Mouse (Mus musculus): ENCODE results near the gene Sh3pxd2b.
"Not testable (repeated sequence)": the region's sequence is repeated elsewhere in the genome, so short reads cannot be mapped to it uniquely, and the experiment has no call there.

Sh3pxd2b gene

DNA sequence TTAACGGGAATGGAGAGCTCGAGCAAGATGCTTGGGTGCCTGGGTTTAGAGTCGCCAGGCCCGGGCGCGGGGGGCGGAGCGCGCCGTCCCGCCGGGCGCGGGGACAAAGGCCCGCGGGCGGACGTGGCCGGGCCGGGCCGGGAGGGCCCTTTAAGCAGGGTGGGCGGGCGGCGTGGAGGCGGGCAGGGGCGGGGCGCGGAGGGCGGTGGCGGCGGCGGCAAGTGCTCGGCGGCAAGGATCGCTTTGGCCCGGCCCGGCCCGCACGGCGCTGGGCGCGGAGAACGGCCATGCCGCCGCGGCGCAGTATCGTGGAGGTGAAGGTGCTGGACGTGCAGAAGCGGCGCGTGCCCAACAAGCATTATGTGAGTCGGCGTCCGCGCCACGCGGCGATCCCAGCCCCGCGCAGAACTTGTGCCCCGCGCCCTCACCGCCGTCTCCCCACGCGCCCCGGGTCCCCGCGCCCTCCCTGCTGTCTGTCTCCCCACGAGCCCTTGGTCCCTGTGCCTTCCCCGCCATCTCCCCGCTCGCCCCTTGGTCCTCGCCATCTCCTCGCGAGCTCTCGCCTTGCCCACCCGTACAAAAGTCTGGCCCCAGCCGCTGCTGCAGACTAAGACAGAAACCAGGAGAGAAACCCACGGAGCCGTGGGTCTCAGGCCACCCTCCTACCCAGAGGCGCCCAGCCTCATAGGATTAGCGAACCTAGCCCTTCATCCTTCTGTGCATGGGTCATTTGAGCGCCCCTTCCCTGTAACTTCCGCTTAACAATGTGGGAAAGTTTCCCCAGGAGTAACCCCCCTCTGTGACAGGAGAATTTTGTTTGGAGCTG, at the start of gene Sh3pxd2b:
Gene Sh3pxd2b, plus strand, starts transcription at position 214 of the 826 bp plus-strand sequence.
- no peak for DNase-seq (ENCODE audit: low read depth, low spot score)

DNA sequence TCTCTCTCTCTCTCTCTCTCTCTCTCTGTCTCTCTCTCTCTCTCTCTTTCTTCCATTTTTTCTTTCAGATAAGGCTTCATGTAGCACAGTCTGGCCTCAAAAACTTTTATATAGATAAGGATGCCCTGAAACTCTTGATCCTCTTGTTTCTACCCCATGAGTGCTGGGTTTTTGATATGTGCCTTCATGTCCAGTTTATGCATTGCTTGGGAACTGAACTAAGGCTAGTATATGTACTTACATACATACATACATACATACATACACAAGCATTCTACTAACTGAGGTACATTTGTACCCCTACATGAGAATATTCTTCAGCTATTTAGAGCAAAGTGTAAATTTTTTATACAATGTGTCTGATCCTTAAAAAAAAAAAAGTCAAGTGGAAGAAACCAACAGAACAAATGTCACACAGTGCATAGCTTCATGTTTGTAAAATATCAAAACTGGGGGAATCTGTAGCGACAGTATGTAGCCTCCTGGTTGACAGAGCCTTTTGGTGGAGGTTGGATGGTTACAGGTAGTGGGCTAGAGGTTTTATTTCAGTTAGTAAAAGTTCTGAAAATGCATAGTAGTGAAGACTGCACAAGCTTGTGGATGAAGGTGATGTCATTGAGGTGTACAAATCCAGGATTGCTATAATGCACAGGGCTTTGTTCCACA, 49.6 kb upstream of the Sh3pxd2b start:
- DNase-seq (ENCODE audit: low read depth, low spot score): peak; percentile 76

DNA sequence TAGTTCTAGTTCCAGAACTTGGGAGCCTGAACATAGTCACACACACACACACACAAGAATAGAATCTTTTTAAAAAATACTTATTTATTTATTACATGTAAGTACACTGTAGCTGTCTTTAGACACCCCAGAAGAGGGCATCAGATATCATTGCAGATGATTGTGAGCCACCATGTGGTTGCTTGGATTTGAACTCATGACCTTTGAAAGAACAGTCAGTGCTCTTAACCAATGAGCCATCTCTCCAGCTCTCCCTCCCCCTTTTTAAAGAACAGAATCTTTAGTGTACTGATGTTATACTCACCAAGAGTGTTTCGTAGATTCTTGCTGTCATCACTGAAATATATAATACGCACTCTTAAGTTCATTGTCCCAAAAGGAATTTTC, 49.1 kb upstream of the Sh3pxd2b start:
- DNase-seq (ENCODE audit: low read depth, low spot score): no peak

DNA sequence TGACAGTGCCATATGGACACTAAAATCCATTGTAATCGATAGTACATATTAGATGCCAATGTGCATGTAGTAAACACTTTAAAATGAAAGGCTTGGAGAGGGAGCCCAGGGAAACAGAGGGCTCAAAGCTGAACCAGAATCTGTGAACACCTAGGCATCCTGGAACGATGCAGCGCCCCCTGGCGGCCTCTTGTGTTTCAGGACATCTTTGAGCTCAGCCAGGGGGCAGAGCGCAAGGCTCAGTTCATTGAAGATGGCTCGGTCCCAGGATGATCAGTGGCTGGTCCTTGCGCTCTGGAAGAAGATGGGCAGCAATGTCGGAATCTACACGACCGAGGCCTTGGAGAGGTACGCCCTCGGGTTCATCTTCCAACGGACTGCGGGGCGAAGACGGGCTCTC, 47.8 kb upstream of the Sh3pxd2b start, which contains the start of gene Hbq1a:
Gene Hbq1a, plus strand, starts transcription at position 205 of the 400 bp plus-strand sequence.
- DNase-seq (ENCODE audit: low read depth, low spot score): not testable (repeated sequence)

DNA sequence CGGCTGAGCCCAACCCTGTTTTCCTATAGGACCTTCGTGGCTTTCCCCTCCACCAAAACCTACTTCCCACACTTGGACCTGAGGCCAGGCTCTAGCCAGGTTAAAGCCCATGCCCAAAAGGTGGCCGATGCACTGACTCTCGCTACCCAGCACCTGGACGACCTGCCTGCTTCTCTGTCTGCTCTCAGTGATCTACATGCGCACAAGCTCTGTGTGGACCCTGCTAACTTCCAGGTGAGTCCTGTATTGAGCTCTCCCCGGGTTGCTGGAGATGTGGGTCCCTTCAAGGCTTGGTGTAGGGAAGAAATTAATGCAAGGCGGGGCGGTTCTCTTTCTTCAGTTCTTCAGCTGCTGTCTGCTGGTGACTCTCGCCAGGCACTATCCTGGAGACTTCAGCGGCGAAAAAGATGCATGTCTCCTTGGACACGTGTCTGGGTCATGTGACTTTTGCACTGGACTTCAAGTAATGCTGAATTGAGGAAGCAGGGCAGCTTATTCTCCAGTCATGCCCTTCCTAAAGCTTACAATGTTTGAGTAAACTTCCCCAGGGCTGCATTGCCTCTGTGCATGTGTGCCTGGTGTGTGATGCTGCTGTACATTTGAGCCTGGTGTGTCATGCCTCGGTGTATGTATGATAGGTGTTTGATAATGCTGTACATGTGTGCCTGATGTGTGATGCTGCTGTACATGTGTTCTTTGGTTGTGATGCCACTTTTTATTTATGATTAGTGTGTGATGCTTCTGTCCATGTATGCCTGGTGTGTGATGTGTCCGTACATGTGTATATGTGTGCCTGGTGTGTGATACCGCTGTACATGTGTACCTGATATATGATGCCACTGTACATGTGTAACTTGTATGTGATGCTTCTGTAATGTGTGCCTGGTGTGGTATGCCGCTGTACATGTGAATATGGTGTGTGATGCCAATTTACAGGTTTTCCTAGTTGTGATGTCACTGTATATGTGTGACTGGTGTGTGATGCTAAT, 47.0 kb upstream of the Sh3pxd2b start:
- DNase-seq (ENCODE audit: low read depth, low spot score): no peak

DNA sequence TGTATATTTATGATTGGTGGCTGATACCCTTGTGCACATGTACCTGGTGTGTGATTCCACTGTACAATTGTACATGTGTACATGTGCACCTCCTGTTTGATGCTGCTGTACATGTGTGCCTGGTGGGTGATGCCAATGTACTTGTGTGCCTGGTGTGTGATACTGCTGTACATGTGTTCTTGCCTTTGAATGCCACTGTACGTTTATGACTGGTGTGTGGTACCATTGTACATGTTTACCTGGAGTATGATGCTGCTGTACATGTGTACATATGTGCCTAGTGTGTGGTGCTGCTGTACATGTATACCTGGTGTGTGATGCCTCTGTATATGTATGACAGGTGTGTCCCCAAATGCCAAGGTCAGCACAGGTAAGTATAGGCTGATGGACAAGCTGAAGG, 46.1 kb upstream of the Sh3pxd2b start:
- no peak for DNase-seq (ENCODE audit: low read depth, low spot score)

DNA sequence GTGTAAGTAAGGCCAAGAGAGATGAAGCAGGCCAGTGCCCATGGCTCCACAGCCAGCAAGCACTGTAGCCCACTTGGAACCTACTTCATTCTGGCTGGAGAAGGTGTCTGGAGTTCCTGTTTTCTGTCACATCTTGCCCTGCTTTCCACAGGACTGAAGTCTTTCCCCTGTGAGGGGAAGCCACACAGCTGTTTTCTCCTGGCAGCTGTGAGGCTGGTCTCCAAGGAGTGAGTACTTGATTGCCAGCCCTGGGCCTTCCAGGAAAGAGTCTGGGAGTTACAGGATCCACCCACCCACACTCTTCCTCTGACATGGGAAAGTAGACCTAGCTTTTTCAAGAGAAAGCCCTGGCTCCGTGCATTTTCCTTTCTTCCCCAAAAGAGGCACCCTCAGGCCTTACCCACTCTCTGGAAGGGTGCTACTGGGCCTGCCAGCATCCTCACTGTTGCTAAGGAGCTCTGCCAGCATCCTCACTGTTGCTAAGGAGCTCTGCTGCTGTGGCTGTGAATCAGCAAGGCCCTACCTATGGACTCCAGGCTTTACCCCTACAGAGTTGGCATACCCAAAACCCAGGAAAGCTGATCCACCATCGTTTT, 44.7 kb upstream of the Sh3pxd2b start:
- no peak for DNase-seq (ENCODE audit: low read depth, low spot score)

DNA sequence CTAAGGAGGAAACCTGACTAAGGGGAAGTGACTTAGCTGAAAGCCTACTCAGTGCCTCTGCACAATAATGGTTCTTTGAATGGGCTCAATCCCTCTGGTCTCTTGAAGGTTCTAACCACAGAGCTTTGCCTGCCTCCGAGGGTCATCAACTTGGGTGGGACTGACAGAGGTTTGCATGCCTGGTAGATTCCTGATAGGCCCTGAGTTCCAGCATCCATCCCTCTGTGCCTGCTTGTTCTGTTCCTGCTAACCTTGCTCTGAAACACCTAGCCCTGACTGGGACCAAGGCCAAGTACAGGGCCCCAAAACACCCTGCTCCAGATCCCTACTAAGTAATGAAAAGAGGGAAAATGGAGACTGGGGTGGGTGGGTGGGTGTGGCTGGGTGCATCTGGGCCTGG, 44.2 kb upstream of the Sh3pxd2b start:
- no peak for DNase-seq (ENCODE audit: low read depth, low spot score)

DNA sequence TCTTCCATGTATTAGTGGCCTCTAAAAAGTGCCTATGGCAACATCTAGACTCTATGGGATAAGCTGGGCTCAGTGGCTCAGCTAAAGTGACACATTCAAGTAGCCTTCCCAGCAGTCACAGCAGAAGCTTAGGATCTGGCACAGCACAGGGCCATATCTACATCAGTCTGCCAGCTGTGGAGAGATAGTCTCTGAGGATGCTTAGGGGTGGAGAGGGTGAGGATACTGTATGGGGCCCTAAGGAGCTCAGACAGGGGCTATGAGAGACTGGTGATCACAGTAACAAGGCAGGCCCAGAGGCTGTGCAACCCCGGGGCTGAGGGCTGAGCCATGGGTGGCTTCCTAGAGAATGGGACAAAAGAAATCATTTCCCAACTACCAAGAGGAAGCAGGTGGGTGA, 40.6 kb upstream of the Sh3pxd2b start:
- DNase-seq (ENCODE audit: low read depth, low spot score): no peak

DNA sequence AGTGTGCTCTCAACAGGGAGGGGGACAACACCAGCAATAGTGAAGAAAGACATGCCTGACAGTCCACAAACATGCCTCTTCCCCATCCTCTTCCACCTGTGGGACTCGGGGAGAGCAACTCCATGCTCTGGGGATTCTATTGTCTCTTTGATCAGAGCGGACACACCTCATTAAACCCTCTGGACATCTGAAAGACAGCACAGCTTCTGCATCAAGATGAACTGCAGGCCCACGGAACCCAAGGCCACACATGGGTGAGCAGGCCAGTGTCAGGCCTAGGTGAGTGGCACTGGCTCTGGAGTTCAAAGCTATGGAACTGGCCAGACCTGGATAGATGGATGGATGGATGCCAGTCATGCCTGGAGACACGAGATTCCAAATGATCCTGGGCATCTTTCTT, 38.2 kb upstream of the Sh3pxd2b start:
- no peak for DNase-seq (ENCODE audit: low read depth, low spot score)

DNA sequence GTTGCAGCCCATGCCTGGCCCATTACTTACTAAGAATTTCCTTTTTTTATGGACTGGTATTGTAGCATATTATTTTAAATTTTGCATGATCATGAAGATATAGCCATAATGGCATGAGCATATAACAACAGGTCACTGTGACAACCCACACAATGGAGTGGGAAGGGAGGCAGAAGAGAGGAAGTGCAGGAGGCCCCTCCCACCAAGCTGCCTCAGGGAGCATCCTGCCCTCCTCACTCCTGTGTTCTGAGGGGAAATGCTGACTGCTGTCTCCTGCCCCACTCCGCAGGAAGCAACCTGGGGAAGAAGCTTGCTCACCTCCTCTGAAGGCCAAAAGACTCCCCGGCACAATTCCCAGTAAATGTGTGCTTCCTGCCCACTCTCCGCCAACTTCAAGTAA, 37.7 kb upstream of the Sh3pxd2b start:
- DNase-seq (ENCODE audit: low read depth, low spot score): no peak

DNA sequence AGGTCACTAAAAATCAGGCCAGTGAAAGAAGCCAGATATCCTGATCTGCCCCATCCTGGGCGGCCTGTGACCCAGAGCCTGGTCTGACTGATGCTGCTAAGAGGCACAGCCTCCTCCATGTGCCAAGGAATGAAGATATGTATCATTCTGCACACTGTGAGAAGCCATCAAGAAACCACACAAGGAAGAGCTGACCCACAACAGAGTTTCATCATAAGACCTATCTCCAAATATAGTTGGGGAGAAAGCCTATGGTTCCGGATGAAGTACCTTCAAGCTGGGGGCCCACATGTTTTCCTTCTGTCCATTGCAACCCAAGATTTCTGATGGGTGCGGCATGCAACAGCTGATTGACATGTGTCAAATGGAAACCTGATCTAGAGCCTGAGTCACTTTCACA, 31.6 kb upstream of the Sh3pxd2b start:
- DNase-seq (ENCODE audit: low read depth, low spot score): no peak

DNA sequence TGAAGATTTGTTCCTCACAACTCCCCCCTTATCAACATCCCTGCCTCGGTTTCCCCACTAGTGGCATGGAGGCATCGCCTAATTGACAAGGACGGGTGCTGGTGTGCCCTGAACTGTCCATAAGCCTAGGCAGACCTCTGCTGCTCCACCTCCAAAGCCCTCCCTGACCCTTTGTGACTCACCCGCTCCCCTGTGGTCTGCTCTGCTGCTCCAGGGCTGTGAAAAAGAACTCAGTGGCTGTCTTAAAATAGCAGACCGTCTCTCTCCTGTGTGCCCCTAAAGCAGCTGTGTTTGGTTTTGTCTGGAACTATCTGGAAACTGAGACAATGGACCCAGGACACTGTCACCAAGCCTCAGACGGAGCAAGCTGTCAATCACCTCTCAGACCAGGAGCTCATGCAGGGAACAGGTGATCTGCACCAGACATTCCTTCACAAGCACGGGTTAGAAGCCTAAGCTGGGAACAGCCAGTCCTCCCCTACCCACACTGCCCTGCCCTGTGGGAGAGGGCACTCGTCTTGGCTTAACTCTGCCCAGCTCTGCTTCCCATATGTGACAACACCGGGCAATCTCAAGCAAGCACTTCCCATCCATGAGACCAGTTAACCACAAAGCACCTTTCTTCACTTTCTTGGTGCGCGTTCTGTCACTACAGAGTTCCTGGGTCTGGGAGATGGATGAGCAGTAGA, 27.0 kb upstream of the Sh3pxd2b start:
- no peak for DNase-seq (ENCODE audit: low read depth, low spot score)

DNA sequence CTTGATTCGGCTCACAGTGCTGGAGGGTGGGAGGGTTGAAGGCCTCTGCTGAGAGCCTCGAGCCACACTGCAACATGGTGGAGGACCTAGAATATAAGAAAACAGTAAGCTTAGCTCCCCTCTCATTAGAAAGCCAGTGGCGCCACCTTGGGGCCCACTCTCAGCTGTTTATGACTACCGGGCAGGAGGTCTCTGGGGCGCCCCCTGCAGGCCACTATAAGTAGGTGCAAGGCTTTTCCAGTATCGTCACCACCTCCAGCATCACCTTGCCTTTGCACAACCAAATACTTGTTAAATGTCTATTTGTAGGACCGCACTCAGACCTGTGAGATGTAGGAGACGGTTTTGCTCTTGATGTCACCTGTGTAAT, 26.4 kb upstream of the Sh3pxd2b start:
- DNase-seq (ENCODE audit: low read depth, low spot score): peak; percentile 81

DNA sequence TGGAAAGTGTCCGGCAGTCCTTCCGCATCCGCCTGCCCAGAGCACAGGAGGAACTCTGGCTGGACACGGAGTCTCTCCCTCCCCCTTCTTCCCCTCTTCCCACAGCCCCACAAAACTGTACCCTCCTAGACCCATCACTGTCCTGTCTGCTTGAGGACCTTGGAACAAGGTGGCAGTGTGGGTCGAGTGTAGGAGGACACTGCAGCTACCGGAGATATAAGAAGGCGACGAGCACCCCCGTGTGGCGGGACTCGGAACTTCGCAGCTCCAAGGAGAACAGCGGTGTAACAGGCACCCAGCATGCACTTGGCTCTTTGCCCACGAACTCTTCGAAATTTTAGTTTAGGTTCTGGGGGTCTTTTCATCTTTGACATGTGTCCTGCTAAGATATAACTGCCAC, 23.0 kb upstream of the Sh3pxd2b start:
- peak; percentile 71 for DNase-seq (ENCODE audit: low read depth, low spot score)

DNA sequence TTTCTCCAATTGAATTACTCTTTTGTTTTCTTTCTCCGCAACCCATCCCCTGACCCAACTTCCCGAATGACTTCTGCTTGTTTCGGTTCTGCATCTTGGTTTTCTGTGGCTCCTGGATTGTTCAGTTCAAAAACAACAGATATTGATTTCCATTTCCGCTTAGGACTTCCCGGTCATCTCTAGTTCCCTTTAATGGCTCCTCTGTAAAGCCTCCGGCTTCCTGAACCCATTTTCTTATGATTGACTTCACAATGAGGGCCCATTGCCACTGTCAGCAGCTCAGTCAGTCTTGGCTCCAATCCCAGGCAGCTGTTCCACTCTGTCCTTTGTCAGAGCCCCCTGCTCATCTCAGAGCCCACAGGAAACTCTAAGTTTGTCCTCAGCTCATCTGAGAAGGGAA, 16.5 kb upstream of the Sh3pxd2b start:
- no peak for DNase-seq (ENCODE audit: low read depth, low spot score)

DNA sequence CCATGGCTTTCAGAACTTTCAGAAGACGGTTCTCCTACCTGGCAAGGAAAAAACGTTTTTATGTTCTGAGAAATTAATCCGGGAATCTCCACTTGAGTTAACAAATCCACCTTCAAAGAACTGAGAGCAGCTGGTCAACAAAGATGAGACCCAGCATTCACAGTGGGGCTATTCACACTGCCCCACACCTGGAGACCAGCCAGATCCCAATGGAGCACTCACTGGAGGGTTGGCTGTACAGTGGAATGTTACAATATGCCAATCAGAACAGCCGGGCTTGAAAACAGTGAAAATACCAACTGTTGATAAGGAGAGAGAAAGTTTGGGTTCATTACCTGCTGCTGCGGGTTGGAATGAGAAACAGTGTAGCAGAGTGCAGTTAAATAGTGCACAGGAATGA, 15.8 kb upstream of the Sh3pxd2b start:
- no peak for DNase-seq (ENCODE audit: low read depth, low spot score)

DNA sequence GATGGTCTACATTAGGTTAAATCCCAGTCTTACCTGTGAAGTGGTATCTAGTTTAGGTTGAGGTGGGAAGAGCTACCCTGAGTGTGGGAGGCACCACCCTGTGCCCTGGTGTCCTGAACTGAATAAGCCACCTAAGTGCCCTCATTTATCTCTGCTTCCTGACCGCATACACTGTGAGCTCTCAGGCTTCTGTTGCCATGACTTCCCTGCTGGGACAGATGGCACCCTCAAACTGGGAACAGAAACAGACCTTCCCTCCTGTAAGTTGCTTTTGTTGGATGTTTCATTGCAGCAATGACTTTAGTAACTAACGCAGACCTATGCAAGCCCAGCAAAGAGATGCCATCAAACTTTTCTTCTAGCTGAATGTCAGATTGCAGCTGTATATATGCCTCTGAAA, 14.4 kb upstream of the Sh3pxd2b start:
- no peak for DNase-seq (ENCODE audit: low read depth, low spot score)

DNA sequence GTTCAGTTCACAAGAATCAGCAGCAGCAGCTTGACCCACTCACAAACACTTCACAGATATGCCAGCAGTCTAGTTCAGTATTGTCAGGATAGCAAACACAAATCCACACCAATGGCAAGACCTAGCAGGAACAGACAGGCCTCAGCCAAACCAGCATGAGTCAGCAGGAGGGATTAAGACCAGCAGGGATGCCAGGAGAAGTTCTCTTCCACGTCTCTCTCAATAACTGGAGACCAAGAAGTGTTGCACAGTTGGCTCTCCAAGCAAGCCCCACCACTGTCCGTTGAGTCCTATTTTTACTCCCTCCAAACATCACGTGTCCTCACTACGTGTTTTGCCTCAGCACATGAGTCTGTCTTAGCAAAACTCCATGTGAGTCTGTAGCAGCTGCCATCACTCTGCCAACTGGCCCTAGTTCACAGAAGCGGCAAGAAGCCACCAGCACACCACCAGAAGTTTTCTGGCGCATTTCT, 11.1 kb upstream of the Sh3pxd2b start:
- DNase-seq (ENCODE audit: low read depth, low spot score): no peak

DNA sequence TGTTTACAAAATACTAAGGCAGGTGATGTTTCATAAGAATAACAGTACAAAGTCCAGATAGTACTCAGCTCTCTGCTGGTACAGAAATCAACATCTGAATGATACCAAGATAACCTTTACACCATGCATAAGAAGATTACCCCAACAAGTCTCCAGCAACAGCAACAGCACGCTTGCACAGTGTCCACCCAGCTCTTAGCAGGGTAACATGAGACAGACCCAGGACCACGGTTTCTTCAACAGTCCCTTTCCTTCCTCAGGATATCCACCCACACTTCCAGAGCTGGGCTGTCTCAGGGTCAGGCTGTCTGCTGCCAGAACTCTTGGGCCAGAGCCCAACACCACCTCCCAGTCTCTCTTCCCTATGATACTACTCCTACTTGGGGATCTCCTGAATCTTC, 8.5 kb upstream of the Sh3pxd2b start:
- DNase-seq (ENCODE audit: low read depth, low spot score): no peak

All from c-Kit-negative CD71-positive TER-119-positive erythroid progenitor cells, embryonic 14.5 days (primary cell).